Mouse (Mus musculus): ENCODE results near the gene Ddb2. TPM values are rescaled to one million over a fixed set of nuclear protein-coding genes. Genes with fewer than 3 reads are reported as not detected.

Gene Ddb2
- 10.0 and 12.1 TPM in 2 replicates for total RNA-seq (2021)
- long read RNA-seq, experiment 1, partial matches to known transcripts, result 1 of 13 reads
- long read RNA-seq, experiment 1, other reads (novel, unspliced or antisense), result 8 of 13 reads
- long read RNA-seq, experiment 2, partial matches to known transcripts, result 1 of 8 reads
- long read RNA-seq, experiment 2, other reads (novel, unspliced or antisense), result 6 of 8 reads

DNA sequence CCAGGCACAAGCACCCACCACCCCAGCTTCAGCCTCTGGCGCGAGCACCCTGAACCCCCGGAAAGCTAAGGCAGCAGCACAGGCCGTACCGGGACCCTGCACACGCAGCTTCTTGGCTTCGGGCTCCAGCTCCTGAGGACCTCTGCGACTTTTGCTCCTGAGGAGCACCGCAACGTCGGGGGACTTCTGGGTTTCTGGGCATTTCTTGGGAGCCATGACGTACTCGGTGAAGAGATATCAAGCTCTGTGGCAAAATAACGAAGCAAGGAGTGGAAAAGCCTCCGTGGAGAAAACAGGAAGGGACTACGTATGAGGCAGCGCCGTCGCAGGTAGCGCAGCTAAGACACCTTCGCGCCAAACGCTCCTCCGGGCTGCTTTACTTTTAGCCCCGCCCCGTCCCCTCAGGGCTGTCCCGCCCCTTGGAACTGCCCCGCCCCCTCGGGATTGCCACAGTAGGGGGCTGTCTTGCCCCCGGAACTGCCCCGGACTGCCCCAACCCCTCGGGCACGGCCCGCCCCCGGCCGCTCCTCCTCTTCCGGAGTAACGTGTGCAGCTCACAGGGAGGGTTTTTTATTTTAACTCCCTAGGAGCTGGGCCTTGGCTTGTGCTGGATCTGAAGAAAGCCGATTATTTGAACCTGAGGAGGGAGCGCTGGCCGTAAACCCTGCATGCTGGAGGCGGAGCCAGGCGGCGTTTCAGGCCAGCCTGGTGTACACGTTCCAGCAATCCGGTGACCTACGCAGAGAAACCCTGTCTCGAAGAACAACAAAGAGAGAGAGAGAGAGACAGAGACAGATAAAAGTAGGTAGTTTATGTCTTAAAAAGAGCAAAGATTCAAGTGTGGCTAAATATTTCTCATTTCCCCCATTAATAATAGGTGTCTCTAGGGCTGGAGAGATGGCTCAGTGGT lies at the start of gene Ddb2:
TSS of gene Ddb2 (minus strand) at position 382 of the 910 bp plus-strand sequence.
- DNase-seq, result peak; percentile 99

DNA sequence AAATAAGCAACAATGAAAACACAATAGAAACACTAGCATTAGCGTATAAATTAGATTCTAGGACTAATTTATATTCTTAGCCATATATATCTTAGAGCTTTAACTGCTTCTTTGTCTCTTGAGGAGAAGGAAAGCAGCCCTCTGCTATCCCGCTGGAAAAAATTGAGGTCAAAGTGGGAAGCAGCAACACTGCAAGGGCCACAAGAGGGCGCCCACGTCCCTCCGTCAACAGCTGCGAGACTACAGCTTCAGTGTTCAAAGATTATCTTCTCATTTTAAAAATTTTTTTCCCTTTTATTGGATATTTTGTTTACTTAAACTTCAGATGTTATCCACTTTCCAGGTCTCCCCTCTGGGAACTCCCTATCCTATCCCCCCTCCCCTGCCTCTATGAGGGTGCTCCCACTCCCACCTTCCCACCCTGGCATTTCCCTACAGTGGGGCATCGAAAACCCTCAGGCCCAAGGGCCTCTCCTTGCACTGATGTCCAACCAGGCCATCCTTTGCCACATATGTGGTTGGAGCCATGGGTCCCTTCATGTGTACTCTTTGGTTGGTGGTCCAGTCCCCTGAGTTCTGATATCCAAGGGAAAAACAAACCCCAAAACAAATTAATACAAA lies 49.2 kb upstream of the Ddb2 start:
- DNase-seq, result peak; percentile 87

DNA sequence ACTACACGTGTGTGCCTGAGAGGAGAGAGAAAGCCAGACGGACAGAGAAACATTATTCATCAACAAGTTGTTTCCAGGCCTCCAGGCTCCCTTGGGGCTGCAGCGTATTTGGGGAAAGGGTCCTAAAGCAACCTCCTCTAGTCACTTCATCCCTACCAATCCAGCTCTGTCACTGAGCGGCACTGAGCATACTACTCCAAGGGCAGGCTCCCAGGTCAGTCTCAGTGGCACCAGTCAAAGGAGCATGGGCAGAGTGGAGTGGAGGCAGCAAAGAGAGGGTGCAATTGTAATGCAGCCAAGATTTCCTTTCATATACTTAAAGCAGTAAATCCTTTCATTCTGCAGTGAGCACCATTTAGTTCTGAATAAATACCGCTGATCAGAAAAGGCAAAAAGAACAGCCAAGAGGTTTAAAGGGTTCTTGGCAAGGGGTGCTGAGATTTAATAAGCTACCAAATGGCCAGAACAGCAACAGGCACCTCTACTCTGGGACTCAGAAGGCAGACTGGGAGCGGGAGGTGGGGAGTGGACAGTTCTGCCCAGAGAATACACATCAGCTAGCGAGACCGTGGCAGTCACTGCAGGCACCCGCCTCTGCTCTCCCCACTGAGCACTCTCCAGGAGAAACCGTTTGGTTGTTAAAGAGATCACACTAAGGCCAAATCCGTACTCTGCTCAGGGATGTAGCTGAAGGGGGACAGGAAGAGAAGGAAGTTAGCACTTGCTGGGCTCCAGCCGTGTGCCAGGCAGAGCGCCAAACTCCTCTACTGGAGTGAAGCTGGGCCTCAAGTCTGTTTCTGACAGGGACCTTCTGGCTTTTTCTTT lies 47.8 kb upstream of the Ddb2 start:
- no peak for DNase-seq

DNA sequence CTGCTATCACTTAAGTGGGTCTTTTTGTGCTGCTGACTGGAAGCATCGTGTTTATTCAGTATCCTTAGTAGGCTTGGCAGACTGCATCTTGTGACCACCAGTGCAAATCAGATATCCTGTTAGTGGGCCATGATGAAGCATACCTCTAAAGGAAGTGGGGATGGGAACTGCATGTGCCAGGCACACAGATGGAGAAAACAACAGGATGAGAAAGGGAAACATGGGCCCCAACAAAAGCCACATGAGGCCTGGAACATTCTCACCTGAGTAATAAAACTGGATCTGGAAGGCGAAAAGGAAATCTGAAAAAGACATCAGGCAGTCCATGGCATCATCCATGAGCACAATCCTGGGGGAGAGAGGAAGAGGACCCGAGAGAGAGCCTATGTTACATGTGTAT lies 47.2 kb upstream of the Ddb2 start:
- no peak for DNase-seq

DNA sequence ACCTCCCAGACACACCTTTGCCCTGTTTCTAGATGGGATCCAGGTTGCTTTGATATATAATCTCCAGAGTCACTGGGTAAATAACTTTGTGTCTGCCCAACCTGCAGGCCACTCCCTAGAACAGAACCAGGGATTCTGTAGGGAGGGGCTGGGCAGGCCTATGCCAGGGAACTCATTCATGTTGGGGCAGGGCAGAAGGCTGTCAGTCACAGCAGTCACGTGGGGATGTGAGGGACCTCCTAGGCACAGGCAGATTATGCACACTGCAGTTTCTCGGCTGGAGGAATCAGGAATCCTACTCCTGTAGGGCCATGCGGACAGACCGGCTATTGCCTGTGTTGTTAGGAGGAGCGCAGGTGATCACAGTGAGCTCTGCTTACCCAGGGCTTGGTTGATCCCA lies 44.6 kb upstream of the Ddb2 start:
- no peak for DNase-seq

DNA sequence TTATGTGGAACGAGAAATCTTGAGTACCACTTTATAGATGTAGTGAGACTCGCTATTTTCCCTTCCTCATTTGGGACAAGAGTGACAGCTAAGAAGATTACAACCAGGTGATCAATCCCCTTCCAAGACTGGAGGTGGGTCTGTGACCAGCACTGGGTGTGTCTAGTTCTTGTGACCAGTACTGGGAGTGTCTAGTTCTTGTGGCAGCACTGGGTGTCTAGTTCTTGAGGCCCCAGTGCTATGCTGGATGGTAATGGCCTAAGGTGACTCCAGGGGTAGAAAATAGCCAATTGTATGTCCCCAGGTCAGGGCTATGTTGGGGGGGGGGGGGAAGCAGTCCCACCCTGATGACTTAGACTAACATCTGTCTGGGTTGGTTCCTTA lies 42.6 kb upstream of the Ddb2 start:
- DNase-seq, result no peak

DNA sequence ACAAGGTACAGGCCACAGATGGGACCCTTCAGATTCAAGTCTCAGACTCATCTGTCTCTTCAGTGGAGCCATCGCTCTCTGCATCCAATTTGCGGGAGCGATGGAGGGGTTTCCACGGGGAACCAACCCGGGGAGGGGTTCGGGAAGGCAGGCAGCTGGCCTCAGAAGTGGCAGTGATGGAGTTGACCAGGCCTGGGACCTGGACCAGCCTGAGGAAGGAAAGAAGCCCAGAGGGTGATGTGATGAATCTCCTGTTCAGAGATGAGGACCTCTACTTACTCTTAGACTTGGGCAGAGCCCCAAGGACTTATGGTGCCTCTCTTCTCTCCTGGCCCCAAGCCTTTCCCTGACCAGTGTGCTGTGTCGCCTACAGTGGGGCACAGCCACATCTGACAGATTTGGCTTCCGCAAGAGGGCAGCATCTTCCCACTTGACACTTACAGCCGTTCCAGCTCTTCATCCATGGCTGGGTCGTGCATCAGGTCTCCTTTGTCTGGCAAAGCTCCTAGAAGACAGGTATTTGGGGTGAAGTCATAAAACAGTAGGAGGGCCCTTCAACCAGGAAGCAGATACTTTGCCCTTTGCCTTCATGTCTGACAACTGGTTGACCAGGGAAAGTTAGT lies 42.1 kb upstream of the Ddb2 start:
- DNase-seq, result peak; percentile 73

DNA sequence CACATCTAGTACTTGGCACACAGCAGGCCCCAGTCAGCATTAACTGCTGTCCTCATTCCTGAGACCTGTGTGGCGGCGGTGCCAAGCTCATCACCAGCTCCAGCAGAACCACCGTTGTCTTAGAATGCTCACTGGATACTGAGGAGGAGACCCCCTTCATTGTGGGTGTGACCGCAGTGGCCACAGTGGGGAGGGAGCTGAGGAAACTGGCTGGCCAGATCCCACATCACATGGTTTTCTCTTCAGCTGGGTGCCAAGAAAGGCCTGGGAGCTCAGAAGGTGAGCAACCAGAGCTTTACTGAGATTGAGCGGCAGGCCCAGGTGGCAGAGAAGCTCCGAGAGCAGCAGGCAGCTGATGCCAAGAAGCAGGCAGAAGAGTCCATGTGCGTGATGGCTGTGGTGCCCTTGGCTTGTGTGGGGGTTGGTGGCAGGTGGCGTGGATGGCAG lies 32.9 kb upstream of the Ddb2 start:
- no peak for DNase-seq

DNA sequence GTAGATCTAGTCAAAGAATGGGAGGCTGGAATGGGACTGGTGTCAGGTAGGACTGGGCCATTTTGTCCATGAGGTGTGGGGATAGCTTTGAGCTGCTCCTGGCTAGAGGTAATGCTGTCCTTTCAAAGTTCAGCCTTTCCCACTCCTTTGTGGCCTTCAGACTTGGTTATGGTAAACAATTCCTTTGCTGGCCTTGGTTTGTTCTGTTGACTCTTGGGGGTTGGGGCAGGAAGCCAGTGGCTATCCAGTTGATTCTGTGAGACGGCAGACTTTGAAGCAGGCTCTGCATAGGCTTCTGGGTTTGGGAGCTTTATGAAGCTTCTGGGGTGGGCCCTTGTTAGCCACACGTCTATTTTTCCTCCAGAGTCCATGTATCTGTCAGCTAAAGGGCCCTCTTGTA lies 31.9 kb upstream of the Ddb2 start:
- no peak for DNase-seq

DNA sequence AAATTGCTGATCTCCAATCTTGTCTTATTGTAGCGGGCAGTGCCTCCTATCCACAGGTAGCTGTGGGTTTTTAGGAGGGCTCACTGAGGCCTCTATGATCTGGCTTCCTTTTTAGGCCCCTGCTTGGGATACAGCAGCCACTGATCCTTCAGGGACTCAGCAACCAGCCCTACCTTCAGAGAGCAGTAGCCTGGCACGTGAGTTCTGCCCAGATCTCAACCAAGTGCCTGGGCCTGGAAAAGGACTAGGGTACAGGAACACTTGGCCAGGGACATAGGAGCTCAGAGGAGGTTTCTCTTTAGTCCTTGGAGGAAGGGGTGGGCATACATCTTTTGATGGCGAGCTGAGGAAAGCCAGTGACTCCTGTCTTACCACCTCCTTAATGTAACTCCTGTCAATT lies 31.3 kb upstream of the Ddb2 start:
- DNase-seq, result no peak

DNA sequence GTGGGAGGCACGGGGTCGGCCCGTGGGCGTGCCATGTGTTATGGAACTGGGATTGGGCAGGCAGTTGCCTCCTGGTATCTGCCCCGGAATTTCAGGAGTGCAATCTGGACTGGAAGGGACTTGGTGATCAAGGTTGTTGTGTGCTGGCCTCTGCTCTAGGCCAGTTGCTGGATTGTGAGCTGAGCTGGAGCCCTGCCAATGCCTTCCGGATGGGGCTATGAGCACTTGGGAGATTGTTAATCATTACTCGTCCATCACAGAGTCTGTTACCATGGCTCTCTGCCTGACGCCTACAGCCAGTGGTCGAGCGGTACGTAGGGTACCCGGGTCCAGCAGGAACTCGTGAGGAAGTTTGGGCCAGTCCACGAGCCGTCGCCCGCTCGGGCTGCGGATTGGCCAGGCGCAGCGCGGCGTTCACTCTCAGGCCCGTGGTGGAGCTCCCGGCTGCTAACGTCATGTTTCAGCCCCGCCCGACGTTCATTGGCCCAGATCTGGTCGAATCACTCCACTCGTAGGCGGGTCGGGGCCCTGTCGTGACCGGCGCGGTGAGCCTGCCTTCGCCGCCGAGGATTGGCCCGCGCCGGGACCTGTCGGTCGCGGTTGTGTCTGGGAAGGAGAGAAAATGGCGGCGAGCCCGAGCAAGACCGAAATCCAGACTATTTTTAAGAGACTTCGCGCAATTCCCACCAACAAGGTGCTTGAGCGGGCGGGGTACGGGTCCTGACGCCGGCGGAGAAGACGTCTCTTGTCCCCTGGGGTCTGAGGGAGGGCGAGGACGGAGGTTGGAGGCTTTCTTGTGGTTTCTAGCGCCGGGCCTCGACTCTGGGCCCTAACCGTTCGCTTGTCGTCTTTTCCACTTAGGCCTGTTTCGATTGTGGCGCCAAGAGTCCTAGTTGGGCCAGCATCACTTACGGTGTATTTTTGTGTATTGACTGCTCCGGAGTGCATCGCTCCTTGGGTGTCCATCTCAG lies 28.2 kb upstream of the Ddb2 start, which contains the start of gene Arfgap2:
TSS of gene Arfgap2 (plus strand) at position 264 of the 971 bp plus-strand sequence.
- peak; percentile 99 for DNase-seq

DNA sequence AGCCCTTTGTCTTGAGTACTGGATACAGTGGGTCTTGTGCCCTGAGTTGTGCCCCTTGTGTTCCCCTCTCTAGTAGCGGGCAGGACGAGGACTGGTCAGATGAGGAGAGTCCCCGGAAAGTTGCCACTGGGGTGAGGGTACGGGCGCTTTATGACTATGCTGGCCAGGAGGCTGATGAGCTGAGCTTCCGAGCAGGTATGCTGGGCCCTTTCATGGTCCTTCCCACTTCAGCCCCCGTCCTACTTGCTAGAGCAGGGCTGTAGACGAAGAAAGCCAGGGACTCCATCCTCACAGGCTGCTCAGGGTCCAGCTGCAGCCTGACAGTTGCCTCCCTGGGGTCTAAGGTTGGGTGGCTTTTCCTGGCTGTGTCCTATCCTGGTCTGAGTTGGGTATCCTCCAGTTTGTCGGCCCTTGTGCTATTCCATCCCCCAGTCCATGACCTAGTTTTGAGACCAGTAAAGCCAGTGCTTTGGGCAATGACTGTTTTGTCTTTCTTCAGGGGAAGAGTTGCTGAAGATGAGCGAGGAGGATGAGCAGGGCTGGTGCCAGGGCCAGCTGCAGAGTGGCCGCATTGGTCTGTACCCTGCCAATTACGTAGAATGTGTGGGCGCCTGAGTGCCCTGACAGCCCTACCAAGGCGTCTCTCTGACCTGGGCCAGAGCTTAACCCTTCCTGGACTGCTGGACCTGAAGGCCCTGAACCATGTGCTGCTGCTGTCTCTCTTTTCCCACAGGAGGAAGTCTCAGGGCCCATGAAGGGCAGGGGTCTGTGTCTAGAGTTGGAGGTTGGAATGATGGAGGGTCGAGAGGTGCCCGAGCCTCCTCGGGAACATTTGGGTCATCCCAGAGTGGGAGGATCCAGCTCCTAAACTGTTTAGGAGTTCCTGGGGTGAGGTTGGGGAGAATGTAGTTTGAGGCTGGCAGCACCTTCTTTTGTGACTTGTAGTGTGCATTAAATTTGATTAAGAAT lies 27.2 kb upstream of the Ddb2 start:
- DNase-seq, result peak; percentile 53

DNA sequence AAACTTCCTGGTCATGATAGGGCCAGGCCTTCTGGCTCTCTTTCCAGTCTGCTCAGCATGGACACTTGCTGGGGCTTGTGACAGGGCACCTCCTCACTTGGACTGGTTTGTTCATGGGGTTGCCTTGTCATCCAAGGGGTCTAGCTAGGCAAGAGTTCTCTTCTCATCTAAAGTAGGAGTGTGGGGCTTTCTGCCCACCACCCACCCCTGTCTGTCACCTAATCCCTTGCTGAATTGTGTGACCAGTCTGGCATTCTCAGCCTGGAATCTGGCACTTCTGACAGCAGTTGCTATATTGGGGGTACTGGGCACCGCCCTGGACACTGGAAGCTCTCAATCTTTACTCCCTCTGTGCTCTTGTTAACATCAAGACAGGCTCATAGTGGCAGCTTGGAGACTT lies 22.7 kb upstream of the Ddb2 start:
- no peak for DNase-seq

DNA sequence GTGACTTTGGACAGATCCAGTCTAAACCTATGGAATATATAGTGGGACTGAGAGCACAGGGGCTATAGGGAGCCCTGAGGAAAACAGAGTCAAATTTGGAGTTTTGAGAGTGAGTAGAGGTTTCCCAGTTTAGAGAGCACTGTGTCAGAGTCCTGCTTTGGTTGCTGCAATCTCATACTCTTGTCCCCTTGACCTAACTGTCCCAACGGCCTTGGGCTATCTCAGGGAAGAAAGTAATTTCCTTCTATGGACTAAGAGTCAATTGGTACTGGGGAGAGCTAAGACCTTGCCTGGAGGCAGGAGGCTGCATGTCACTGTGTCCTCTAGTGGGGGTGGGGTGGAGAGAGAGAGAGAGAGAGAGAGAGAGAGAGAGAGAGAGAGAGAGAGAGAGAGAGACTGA lies 22.0 kb upstream of the Ddb2 start:
- DNase-seq, result no peak

DNA sequence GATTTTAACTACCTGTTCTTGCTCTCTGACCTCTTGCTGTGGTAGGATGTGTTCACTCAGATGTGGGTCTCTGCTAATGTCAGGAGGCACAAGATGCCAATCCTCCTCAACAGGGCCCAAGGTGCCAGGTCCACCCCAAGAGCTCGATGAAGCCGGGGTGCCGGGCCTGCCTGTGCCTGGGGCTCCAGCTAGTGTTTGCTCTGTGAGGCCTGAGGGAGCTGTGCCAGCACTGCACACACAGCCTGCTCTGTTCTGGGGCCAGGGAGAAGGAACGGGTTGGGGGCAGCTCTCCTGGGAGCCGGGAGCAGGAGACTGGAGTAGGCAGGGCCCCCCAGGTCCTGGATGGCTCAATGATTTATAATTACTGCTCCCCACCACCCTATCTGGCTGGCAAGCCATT lies 21.3 kb upstream of the Ddb2 start:
- no peak for DNase-seq

DNA sequence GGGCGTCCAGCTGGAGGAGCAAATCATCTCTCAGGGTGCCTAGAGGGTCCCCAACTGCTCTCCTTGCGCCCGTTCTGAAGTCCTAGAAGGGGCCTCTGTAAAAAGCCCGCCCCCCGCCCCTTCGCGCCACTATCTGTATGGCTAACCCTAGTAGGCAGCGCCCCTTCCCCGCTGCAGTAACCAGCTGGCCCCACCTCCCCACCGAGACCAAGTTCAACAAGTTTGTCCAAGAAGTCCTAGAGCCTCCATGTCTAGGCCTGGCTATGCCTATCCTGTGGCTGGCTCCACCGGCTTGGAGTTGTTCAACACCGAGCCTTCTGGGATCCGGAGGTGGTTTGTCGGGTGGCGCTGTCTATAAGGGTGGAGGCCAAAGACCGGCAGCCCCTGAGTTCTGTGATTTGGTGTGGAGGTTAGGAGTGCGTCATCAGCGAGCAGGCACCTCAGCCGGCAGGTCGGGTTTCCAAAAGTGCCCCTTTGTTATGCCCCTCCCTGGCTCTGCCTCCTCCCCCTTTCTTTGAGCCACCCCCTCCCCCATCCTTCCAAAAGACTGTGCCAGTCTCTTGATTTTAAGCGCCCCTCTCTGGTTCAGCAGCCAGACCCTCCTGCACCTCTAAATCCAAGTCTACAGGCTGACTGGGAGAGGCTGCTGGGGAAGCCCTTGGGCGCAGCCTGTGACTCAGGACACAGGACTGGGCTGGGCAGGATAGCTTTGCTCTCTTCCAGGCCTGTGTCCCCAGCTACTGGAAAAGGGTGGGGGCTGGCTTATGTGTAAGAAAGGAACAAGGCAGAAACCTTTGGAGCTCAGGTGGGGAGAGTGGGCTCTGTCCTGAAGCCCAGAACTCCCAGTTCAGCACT lies 20.6 kb upstream of the Ddb2 start:
- DNase-seq, result peak; percentile 65

DNA sequence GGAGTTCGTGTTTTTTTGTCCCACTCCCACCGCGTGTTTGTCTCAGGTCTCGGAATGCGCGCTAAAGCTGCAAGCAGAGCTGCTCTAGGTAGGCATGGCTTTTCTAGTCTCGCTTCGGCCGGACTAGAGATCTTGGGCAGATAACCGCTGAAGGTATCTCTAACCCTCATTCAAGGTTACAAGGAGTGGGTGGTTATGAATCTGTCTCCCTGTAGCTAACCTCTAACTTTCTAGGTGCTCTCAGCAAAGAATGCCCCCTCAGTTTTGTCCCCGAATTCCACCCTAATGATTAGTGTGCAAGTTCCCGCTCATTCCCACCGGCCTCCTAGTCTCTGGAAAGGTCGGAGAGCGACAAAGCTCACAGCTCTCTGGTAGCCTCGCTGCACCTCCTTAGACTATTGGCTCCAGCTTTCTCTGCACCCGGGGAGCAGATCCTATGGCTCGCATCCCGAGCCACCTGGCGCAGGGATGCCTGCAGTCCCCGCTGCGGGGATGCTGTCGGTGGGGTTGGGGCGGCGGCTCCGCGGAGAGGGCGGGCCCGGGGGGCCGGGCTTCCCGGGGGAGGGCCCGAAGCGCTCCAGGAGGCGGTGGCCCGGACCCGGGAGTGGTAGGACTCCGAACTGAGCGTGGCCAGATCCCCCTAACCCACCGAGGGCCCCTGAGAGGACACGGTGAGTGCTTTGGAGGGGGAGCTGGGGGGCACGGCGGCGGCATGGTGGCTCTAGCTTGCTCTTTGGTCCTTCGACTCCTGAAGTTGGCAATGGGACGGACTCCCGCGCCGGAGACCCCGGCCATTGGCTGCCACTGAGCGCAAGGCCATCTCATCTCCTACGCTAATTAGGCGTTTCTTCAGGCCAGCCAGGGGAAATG lies 19.7 kb upstream of the Ddb2 start:
- peak; percentile 82 for DNase-seq
